Mouse (Mus musculus) liver, embryonic 14.5 days (tissue): Measurements from ENCODE around the gene Maats1. TPM values are rescaled to one million over a fixed set of nuclear protein-coding genes. Genes with fewer than 3 reads are reported as not detected.
A peak's percentile ranks its signal among the peaks of the same experiment; 100 is the strongest.

Source experiments
- ATAC-seq: fragments of 200-750 bp; cut with Nextera tagmentation; 2 replicates; pipeline ENCODE4 v1.8.0; 2017; ENCODE audit warnings: moderate number of reproducible peaks, mild to moderate bottlenecking, moderate library complexity; ENCODE audit not compliant: insufficient read depth
- DNase-seq, 3 experiments: peaks; one replicate each; pipeline ENCODE4 v3.0.0-alpha.2; 2012 to 2013; ENCODE audit warnings: low read depth in 3 of 3, low spot score in 3 of 3
- H3K27ac ChIP-seq: fragments of 300-500 bp; sonication (generic); 2 replicates; pipeline ENCODE4 v1.5.1; 2014; ENCODE audit warnings: moderate library complexity, mild to moderate bottlenecking, control low read depth, inconsistent platforms
- H3K27me3 ChIP-seq: fragments of 300-500 bp; sonication (generic); 2 replicates; pipeline ENCODE4 v1.6.1; 2014; ENCODE audit warnings: mild to moderate bottlenecking, low read length, moderate library complexity; ENCODE audit not compliant: control insufficient read depth, insufficient read depth
- H3K36me3 ChIP-seq: fragments of 300-500 bp; sonication (generic); replicated peaks from 2 replicates; pipeline ENCODE4 v1.6.1; 2014; ENCODE audit warnings: low read depth; ENCODE audit not compliant: control insufficient read depth, insufficient read depth
- H3K4me1 ChIP-seq, 2 experiments: fragments of 200-500 bp in 1 of 2; fragments of 300-500 bp in 1 of 2; sonication (generic) in 1 of 2; replicated peaks; 2 replicates each; pipeline ENCODE4 v1.6.1; 2012 to 2014; ENCODE audit warnings: antibody characterized with exemption in 1 of 2, inconsistent platforms in 1 of 2, low read length in 1 of 2; ENCODE audit not compliant: control insufficient read depth in 2 of 2, insufficient read depth in 2 of 2
- H3K4me2 ChIP-seq: fragments of 300-500 bp; sonication (generic); 2 replicates; pipeline ENCODE4 v1.6.1; 2014; ENCODE audit warnings: low read depth, mild to moderate bottlenecking, control low read depth, moderate library complexity
- H3K4me3 ChIP-seq, 2 experiments: fragments of 200-500 bp in 1 of 2; fragments of 300-500 bp in 1 of 2; sonication (generic) in 1 of 2; 2 replicates each; pipeline ENCODE4 v1.5.1; 2012 to 2014; ENCODE audit warnings: low read depth in 2 of 2, low read length in 2 of 2, mild to moderate bottlenecking in 2 of 2, control low read depth in 1 of 2, inconsistent platforms in 1 of 2, moderate library complexity in 1 of 2; ENCODE audit not compliant: insufficient read depth in 1 of 2
- H3K9ac ChIP-seq: fragments of 300-500 bp; sonication (generic); replicated peaks from 2 replicates; pipeline ENCODE4 v1.6.1; 2014; ENCODE audit warnings: mild to moderate bottlenecking, control low read depth, moderate library complexity
- H3K9me3 ChIP-seq: fragments of 300-500 bp; sonication (generic); 2 replicates; pipeline ENCODE4 v1.6.1; 2016; ENCODE audit warnings: low read length, mixed read lengths; ENCODE audit not compliant: control insufficient read depth
- CTCF ChIP-seq: IDR thresholded peaks from 2 replicates; pipeline ENCODE4 v1.5.1; 2016; ENCODE audit warnings: antibody characterized with exemption, low read depth, control low read depth
- EP300 ChIP-seq: IDR thresholded peaks from 2 replicates; pipeline ENCODE4 v1.6.1; 2016; ENCODE audit warnings: antibody characterized with exemption, low read depth
- WGBS: fragments of 180-500 bp; shearing (Covaris S2); extraction: QIAGEN DNeasy Blood & Tissue Kit; methylation state at CpG from one replicate; pipeline ENCODE4 v1.1.7; 2014; ENCODE audit not compliant: insufficient replicate concordance; 5-methylcytosine and 5-hydroxymethylcytosine counted together
- polyA plus RNA-seq, 2 experiments: library from polyadenylated mRNA; depleted of rRNA in 1 of 2; stranded (reverse) in 1 of 2; unstranded in 1 of 2; fragments of >200 nt; fragmentation: Nextera tagmentation in 1 of 2; extraction: Ambion mirVana in 1 of 2; gene quantifications; 2 replicates each; pipeline versions ENCODE4 v1.2.1 to v1.2.3; 2012 to 2014

Gene Maats1
- polyA plus RNA-seq, 2 experiments, result 0.01 TPM; not detected in 1

- TF ChIP-seq CTCF (no peak), EP300 (no peak)
- DNase-seq, result no peak
- no peak overlapping the region for H3K4me2 ChIP-seq
- no peaks in the 10 kb centered on the region for H3K36me3 ChIP-seq
- WGBS, result 76% methylated on average over 13 of the region's 13 CpGs
- no peak for ATAC-seq
- no peak overlapping the region for H3K27ac ChIP-seq
- H3K4me1 ChIP-seq, result no peaks in the 10 kb centered on the region; a peak in 1 of 4 replicates
- no peaks in the 10 kb centered on the region for H3K27me3 ChIP-seq
- no peaks in the 10 kb centered on the region for H3K9me3 ChIP-seq
- H3K4me3 ChIP-seq, result no peak overlapping the region
- H3K9ac ChIP-seq, result no peak overlapping the region
Observed at GRCm38 (mm10) chr16:38302367-38302766, 39.6 kb downstream of the Maats1 start.

GRCm38 (mm10) chr16:38298410-38298809 is 43.5 kb downstream of the Maats1 start:
- DNase-seq (no peak), ATAC-seq (no peak)
- Histone ChIP-seq H3K4me3 (no peak overlapping the region), H3K27me3 (no peaks in the 10 kb centered on the region), H3K4me2 (no peak overlapping the region), H3K9me3 (no peaks in the 10 kb centered on the region), H3K36me3 (no peaks in the 10 kb centered on the region), H3K4me1 (no peaks in the 10 kb centered on the region), H3K9ac (no peak overlapping the region), H3K27ac (no peak overlapping the region)
- TF ChIP-seq CTCF, result no peak
- 67% methylated on average over 6 of the region's 6 CpGs for WGBS

GRCm38 (mm10) chr16:38295349-38295930 is 46.5 kb downstream of the Maats1 start:
- no peak for DNase-seq
- WGBS, result 31% methylated on average over 5 of the region's 5 CpGs
- Histone ChIP-seq H3K4me2 (no peak overlapping the region), H3K36me3 (no peaks in the 10 kb centered on the region), H3K9me3 (no peaks in the 10 kb centered on the region), H3K4me3 (no peak overlapping the region), H3K9ac (no peak overlapping the region), H3K27ac (no peak overlapping the region), H3K27me3 (no peaks in the 10 kb centered on the region), H3K4me1 (no peaks in the 10 kb centered on the region)
- TF ChIP-seq EP300, result no peak
- TF ChIP-seq CTCF, result peak; percentile 49
- ATAC-seq, result no peak

GRCm38 (mm10) chr16:38294685-38295348 is 47.1 kb downstream of the Maats1 start, which contains the start of gene Nr1i2:
Gene Nr1i2 (minus strand): TSS chr16:38294824.
- Histone ChIP-seq H3K27ac (no peak within 1 kb of the TSS), H3K27me3 (no peaks in the 10 kb centered on the region), H3K9me3 (no peaks in the 10 kb centered on the region), H3K4me3 (peak within 1 kb of the TSS; percentile 42 to 62), H3K36me3 (no peaks in the 10 kb centered on the region), H3K4me1 (no peaks in the 10 kb centered on the region), H3K9ac (no peak within 1 kb of the TSS; the same call in 1 of the 2 replicates), H3K4me2 (peak within 1 kb of the TSS; percentile 34)
- no peak for TF ChIP-seq CTCF
- TF ChIP-seq EP300, result no peak
- DNase-seq (no peak), ATAC-seq (peak; percentile 57; the same call in 1 of the 2 replicates)
- WGBS, result 40% methylated on average over 7 of the region's 7 CpGs

- Histone ChIP-seq H3K27ac (no peak overlapping the region), H3K27me3 (no peaks in the 10 kb centered on the region), H3K36me3 (no peaks in the 10 kb centered on the region), H3K4me1 (peaks cover 0 to 23% of the 10 kb centered on the region in 2 experiments; a peak in 2 of 4 replicates), H3K4me2 (no peak overlapping the region), H3K9me3 (no peaks in the 10 kb centered on the region), H3K9ac (no peak overlapping the region), H3K4me3 (no peak overlapping the region)
- DNase-seq, result no peak
- ATAC-seq, result no peak
- 47% methylated on average over 2 of the region's 2 CpGs for WGBS
- no peak for TF ChIP-seq EP300
- TF ChIP-seq CTCF, result no peak
Observed at GRCm38 (mm10) chr16:38290151-38290550, 51.8 kb downstream of the Maats1 start.
